Mouse (Mus musculus) intestine, embryonic 15.5 days (tissue): ENCODE measurements at regions not wholly inside any gene's neighbourhood (a gene's known extent, or its start where the extent isn't known, plus 50 kb on each side); places are given as distances from the start of the nearest gene placed in this dataset.

ENCODE experiments used
- ATAC-seq: fragments of 200-750 bp; cut with Nextera tagmentation; 2 replicates; pipeline ENCODE4 v1.8.0; 2017; ENCODE audit warnings: moderate TSS enrichment, moderate library complexity
- H3K27ac ChIP-seq: fragments of 300-500 bp; sonication (generic); 2 replicates; pipeline ENCODE4 v1.5.1; 2015; ENCODE audit warnings: mild to moderate bottlenecking, inconsistent platforms
- H3K27me3 ChIP-seq: fragments of 300-500 bp; sonication (generic); replicated peaks from 2 replicates; pipeline ENCODE4 v1.6.1; 2015; ENCODE audit warnings: inconsistent platforms
- H3K36me3 ChIP-seq: fragments of 300-500 bp; sonication (generic); 2 replicates; pipeline ENCODE4 v1.6.1; 2015; ENCODE audit warnings: inconsistent platforms
- H3K4me1 ChIP-seq: fragments of 300-500 bp; sonication (generic); replicated peaks from 2 replicates; pipeline ENCODE4 v1.6.1; 2015; ENCODE audit warnings: inconsistent platforms
- H3K4me2 ChIP-seq: fragments of 300-500 bp; sonication (generic); replicated peaks from 2 replicates; pipeline ENCODE4 v1.6.1; 2015; ENCODE audit warnings: mild to moderate bottlenecking, inconsistent platforms
- H3K4me3 ChIP-seq: fragments of 300-500 bp; sonication (generic); replicated peaks from 2 replicates; pipeline ENCODE4 v1.5.1; 2015; ENCODE audit warnings: inconsistent platforms
- H3K9ac ChIP-seq: fragments of 300-500 bp; sonication (generic); 2 replicates; pipeline ENCODE4 v1.6.1; 2015; ENCODE audit warnings: inconsistent platforms
- H3K9me3 ChIP-seq: fragments of 300-500 bp; sonication (generic); 2 replicates; pipeline ENCODE4 v1.6.1; 2016; ENCODE audit warnings: inconsistent platforms
- WGBS: fragments of 180-500 bp; shearing (Covaris S2); methylation state at CpG from one replicate; pipeline ENCODE4 v1.1.7; 2015; 5-methylcytosine and 5-hydroxymethylcytosine counted together

DNA sequence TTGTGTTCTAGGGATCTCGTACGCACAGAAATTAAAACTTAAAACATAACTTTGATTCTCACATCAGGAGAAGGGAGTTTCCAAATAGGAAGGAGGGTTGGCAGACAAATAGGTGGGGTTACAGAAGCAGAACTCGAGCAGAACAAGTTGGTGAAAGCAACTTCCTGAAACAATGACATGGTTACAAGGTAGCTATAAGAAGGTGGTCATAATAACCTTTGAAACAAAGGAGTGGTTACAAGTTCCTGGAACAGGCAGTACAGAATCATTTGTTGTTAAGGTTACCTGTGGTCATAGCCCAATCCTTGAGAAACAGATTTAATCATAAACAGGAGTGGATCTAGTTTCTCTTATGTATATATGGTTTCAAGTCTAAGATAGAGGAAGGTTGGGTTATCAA is 81.0 kb upstream of the Syt6 start:
- H3K9ac ChIP-seq, result no peak overlapping the region
- no peaks in the 10 kb centered on the region for H3K27me3 ChIP-seq
- no peaks in the 10 kb centered on the region for H3K9me3 ChIP-seq
- WGBS, result 77% methylated on average over 3 of the region's 3 CpGs
- H3K4me2 ChIP-seq, result no peak overlapping the region
- H3K36me3 ChIP-seq, result no peaks in the 10 kb centered on the region
- peak; percentile 62; the same call in 1 of the 2 replicates for ATAC-seq
- H3K4me3 ChIP-seq, result no peak overlapping the region
- H3K27ac ChIP-seq, result no peak overlapping the region
- no peaks in the 10 kb centered on the region for H3K4me1 ChIP-seq

GRCm38 (mm10) chr3:103496083-103496482 is 78.9 kb upstream of the Syt6 start:
- Histone ChIP-seq H3K9me3 (no peaks in the 10 kb centered on the region), H3K4me2 (no peak overlapping the region), H3K27me3 (no peaks in the 10 kb centered on the region), H3K27ac (no peak overlapping the region), H3K36me3 (no peaks in the 10 kb centered on the region), H3K9ac (no peak overlapping the region), H3K4me1 (no peaks in the 10 kb centered on the region), H3K4me3 (no peak overlapping the region)
- 80% methylated on average over 6 of the region's 6 CpGs for WGBS
- no peak for ATAC-seq

- no peak overlapping the region for H3K27ac ChIP-seq
- no peaks in the 10 kb centered on the region for H3K4me1 ChIP-seq
- no peaks in the 10 kb centered on the region for H3K9me3 ChIP-seq
- no peak for ATAC-seq
- WGBS, result 74% methylated on average over 3 of the region's 3 CpGs
- no peaks in the 10 kb centered on the region for H3K27me3 ChIP-seq
- no peak overlapping the region for H3K9ac ChIP-seq
- no peaks in the 10 kb centered on the region for H3K36me3 ChIP-seq
- H3K4me3 ChIP-seq, result no peak overlapping the region
- H3K4me2 ChIP-seq, result no peak overlapping the region
Observed at GRCm38 (mm10) chr3:103496683-103497082, 78.3 kb upstream of the Syt6 start.

- 88% methylated on average over 3 of the region's 3 CpGs for WGBS
- H3K9me3 ChIP-seq, result no peaks in the 10 kb centered on the region
- H3K27me3 ChIP-seq, result no peaks in the 10 kb centered on the region
- no peaks in the 10 kb centered on the region for H3K36me3 ChIP-seq
- H3K4me1 ChIP-seq, result no peaks in the 10 kb centered on the region
- no peak for ATAC-seq
- no peak overlapping the region for H3K4me2 ChIP-seq
- H3K9ac ChIP-seq, result no peak overlapping the region
- no peak overlapping the region for H3K27ac ChIP-seq
- H3K4me3 ChIP-seq, result no peak overlapping the region
Observed at GRCm38 (mm10) chr3:103497696-103498095, 77.3 kb upstream of the Syt6 start.

DNA sequence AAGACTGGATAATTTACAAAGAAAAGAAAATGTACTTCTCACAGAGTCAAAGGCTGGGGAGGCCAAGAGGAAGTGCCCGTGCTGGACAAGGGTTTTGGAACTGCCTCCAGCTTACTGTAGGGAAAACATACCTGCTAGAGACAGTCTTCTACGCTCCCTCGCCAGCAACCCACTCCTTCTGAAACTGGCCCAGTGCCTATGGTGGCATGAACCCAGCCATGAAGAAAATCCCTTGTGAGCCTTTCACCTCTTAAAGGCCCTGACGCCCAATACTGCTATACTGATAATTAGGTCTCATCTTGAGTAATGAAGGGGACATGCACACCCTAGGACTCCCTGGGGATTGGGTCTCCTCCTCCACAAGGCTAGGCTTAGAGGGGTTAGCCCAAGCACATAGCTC is 76.6 kb upstream of the Syt6 start:
- Histone ChIP-seq H3K36me3 (no peaks in the 10 kb centered on the region), H3K27ac (no peak overlapping the region), H3K9me3 (no peaks in the 10 kb centered on the region), H3K4me1 (no peaks in the 10 kb centered on the region), H3K27me3 (no peaks in the 10 kb centered on the region), H3K9ac (no peak overlapping the region), H3K4me2 (no peak overlapping the region), H3K4me3 (no peak overlapping the region)
- ATAC-seq, result no peak
- WGBS, result 90% methylated on average over 4 of the region's 4 CpGs

DNA sequence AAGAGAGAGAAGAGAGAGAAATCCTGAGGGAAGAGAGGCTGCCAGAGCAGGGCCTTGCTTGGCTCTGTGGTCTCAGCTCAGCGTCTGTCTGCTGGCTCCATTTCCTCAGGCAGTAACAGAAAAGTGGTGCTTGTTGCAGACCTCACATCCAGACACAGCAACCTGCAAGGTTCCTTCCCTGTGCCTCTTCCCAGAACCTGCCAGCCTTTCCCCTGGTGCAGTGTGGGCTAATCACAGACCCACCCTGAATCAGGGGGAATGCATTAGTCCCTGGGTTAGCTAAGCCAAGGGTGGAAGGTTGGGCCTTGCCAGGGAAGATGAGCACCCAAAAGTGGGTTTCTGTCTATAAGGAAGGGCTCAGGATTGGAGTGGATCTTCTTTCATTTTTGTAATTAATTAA is 75.2 kb upstream of the Syt6 start:
- no peak overlapping the region for H3K4me2 ChIP-seq
- H3K4me1 ChIP-seq, result no peaks in the 10 kb centered on the region
- H3K27me3 ChIP-seq, result no peaks in the 10 kb centered on the region
- 47% methylated on average over 1 of the region's 1 CpGs for WGBS
- ATAC-seq, result no peak
- H3K4me3 ChIP-seq, result no peak overlapping the region
- no peaks in the 10 kb centered on the region for H3K9me3 ChIP-seq
- no peak overlapping the region for H3K9ac ChIP-seq
- H3K27ac ChIP-seq, result no peak overlapping the region
- no peaks in the 10 kb centered on the region for H3K36me3 ChIP-seq

DNA sequence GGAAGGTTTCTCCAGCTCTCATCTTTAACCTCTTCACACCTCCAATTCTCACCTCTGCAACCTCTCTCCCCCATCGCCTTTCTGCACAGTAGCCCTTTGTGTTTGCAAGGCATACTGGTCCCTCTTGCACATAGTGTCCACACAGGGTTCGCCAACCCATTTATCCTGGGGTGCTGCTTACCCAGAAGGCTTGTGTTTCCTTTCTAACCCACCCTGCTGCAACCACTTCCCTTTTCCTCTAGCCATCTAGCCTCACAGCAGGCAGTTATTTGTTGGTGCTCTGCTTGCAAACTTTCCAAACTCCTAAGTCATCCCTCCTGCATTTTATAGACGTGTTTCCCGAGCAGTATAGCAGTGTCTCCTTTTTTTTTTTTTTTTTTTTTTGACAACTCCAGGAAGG is 74.7 kb upstream of the Syt6 start:
- no peak overlapping the region for H3K9ac ChIP-seq
- no peaks in the 10 kb centered on the region for H3K4me1 ChIP-seq
- no peak overlapping the region for H3K27ac ChIP-seq
- WGBS, result 49% methylated on average over 4 of the region's 4 CpGs
- H3K4me2 ChIP-seq, result no peak overlapping the region
- ATAC-seq, result no peak
- H3K27me3 ChIP-seq, result no peaks in the 10 kb centered on the region
- H3K4me3 ChIP-seq, result no peak overlapping the region
- H3K9me3 ChIP-seq, result no peaks in the 10 kb centered on the region
- no peaks in the 10 kb centered on the region for H3K36me3 ChIP-seq

GRCm38 (mm10) chr3:103504160-103504559 is 70.9 kb upstream of the Syt6 start:
- Histone ChIP-seq H3K9me3 (no peaks in the 10 kb centered on the region), H3K4me3 (no peak overlapping the region), H3K36me3 (no peaks in the 10 kb centered on the region), H3K9ac (no peak overlapping the region), H3K4me2 (no peak overlapping the region), H3K27me3 (no peaks in the 10 kb centered on the region), H3K27ac (no peak overlapping the region), H3K4me1 (no peaks in the 10 kb centered on the region)
- 80% methylated on average over 3 of the region's 3 CpGs for WGBS
- ATAC-seq, result no peak

GRCm38 (mm10) chr3:103513411-103513810 is 61.6 kb upstream of the Syt6 start:
- no peak overlapping the region for H3K4me2 ChIP-seq
- no peaks in the 10 kb centered on the region for H3K36me3 ChIP-seq
- H3K9ac ChIP-seq, result no peak overlapping the region
- no peak for ATAC-seq
- H3K27me3 ChIP-seq, result no peaks in the 10 kb centered on the region
- no peaks in the 10 kb centered on the region for H3K4me1 ChIP-seq
- 46% methylated on average over 6 of the region's 6 CpGs for WGBS
- no peak overlapping the region for H3K4me3 ChIP-seq
- no peaks in the 10 kb centered on the region for H3K9me3 ChIP-seq
- H3K27ac ChIP-seq, result no peak overlapping the region

DNA sequence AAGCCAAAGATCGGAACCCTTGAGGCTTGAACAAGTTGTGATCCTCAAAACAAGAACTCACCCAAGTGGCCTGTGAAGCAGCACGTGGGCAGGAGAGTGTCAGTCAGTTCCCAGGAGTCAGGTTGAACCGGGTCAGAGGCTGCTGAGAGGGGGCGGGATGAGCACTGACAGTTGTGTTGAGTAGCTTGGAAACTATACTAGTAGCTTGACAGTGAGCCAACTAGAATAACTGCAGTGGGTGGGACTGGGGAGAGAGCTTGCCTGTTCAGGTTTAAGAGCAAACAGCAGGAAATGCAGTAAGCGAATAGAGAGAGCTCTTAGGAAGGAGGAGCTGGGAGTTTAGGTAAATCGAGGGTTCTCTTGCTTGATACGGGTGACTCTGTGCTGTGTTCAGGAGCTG is 61.0 kb upstream of the Syt6 start:
- H3K4me3 ChIP-seq, result no peak overlapping the region
- no peak overlapping the region for H3K9ac ChIP-seq
- H3K4me1 ChIP-seq, result no peaks in the 10 kb centered on the region
- H3K4me2 ChIP-seq, result no peak overlapping the region
- H3K36me3 ChIP-seq, result no peaks in the 10 kb centered on the region
- no peaks in the 10 kb centered on the region for H3K27me3 ChIP-seq
- no peak for ATAC-seq
- H3K27ac ChIP-seq, result no peak overlapping the region
- 53% methylated on average over 7 of the region's 7 CpGs for WGBS
- no peaks in the 10 kb centered on the region for H3K9me3 ChIP-seq

DNA sequence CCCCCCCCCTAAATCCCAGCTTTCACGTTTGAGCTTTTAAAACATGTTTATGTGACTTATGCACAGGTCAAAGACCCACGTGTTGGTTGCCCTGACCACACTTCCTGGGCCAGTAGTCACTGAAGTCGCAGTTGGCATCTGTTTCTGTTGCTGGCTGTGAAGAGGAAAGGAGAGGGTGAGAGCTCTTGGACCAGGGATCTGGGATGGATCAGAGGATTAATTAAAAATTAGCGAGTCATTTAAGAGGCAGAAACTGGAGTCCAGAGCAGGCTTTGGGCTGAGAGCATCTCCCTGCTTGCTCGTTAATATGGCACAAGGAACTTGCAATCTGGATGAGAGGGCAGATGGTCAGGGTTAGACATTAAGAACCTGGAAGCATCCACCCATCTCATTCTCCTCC is 59.1 kb upstream of the Syt6 start:
- Histone ChIP-seq H3K4me3 (no peak overlapping the region), H3K27ac (no peak overlapping the region), H3K4me2 (no peak overlapping the region), H3K27me3 (no peaks in the 10 kb centered on the region), H3K9ac (no peak overlapping the region), H3K9me3 (no peaks in the 10 kb centered on the region), H3K4me1 (no peaks in the 10 kb centered on the region), H3K36me3 (no peaks in the 10 kb centered on the region)
- ATAC-seq, result no peak
- WGBS, result 53% methylated on average over 5 of the region's 5 CpGs

DNA sequence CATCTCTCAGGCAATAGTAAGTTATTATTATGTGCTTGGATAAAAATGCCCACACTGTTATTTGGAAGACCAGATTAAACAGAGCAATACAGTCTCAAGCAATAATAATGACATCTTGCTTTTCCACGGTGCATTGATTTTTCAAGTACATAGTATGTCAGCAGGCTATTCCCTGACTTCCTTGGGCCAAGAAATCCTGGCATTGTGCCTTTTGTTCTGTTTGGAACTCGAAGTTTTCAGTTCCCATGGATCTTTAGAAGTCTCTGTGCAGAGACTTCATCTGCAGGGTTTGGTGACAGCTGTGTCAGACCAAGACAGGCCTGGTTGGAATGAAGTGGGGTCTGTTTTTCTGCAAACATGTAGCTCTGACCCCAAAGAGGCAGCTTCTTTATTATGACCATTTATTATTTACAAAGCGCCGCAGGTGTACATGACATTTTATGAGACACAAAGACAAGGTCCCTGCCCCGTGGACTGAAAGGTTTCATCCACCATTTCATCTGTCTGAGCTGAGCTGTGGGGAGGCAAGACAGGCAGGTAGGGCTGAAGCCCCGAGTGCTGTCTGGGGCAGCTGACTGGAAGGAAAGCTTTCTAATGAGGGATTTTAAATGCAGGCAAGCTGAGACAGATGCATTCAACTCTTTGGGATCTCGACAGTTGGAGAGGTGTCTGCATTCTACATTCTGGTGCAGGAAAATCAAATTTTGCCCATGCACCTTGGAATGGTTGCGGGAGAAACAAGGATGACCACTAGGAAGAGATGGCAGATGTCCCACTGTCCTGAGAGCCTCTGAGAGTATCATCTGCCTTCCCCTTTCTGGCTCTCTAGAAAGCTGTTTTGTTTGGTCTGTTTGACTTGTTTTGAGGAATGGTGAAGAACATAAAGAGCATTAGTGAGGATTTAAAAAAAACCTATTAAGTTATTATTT is 57.4 kb upstream of the Syt6 start:
- Histone ChIP-seq H3K27ac (no peak overlapping the region), H3K4me1 (no peaks in the 10 kb centered on the region), H3K4me3 (no peak overlapping the region), H3K36me3 (no peaks in the 10 kb centered on the region), H3K4me2 (no peak overlapping the region), H3K9ac (no peak overlapping the region), H3K27me3 (no peaks in the 10 kb centered on the region), H3K9me3 (no peaks in the 10 kb centered on the region)
- no peak for ATAC-seq
- WGBS, result 54% methylated on average over 8 of the region's 8 CpGs

DNA sequence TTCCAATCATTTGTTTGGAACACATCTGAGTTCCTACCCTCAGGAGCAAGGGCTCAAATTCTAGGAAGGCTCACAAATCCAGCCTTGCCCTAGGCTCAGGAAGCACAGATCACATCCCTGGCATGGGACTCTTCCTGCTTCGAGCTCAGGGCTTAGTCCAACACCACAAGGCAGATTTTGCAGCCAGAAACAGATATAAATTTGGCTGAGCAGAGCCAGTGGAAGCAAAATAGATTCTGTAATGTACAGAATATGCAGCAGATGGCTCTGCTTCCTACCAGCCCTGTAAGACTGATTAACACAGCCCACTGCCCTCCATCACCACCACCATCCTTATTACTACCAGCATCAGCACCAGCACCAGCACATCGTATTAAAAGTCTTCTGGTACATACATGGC is 56.4 kb upstream of the Syt6 start:
- Histone ChIP-seq H3K27me3 (no peaks in the 10 kb centered on the region), H3K4me1 (no peaks in the 10 kb centered on the region), H3K4me2 (no peak overlapping the region), H3K9ac (no peak overlapping the region), H3K4me3 (no peak overlapping the region), H3K9me3 (no peaks in the 10 kb centered on the region), H3K36me3 (no peaks in the 10 kb centered on the region), H3K27ac (no peak overlapping the region)
- ATAC-seq, result no peak
- WGBS, result 66% methylated on average over 2 of the region's 2 CpGs
